Mouse (Mus musculus): ENCODE measurements around the gene Fam19a2.

The Fam19a2 gene

GRCm38 (mm10) chr10:123567677-123568076 lies 303.9 kb downstream of the Fam19a2 start:
- no peak for DNase-seq (ENCODE audit: low spot score in 2 of 2)

GRCm38 (mm10) chr10:123570616-123571188 lies 306.9 kb downstream of the Fam19a2 start:
- DNase-seq (ENCODE audit: low spot score in 2 of 2): no peak

- no peak for DNase-seq (ENCODE audit: low spot score in 2 of 2)
These were observed 308.7 kb downstream of the Fam19a2 start for GRCm38 (mm10) chr10:123572342-123573070.

- DNase-seq (ENCODE audit: low spot score in 2 of 2): no peak
These were observed 314.0 kb downstream of the Fam19a2 start for GRCm38 (mm10) chr10:123577823-123578222.

GRCm38 (mm10) chr10:123579012-123579411 lies 315.2 kb downstream of the Fam19a2 start:
- no peak for DNase-seq (ENCODE audit: low spot score in 2 of 2)

GRCm38 (mm10) chr10:123595043-123595442 lies 331.2 kb downstream of the Fam19a2 start:
- DNase-seq (ENCODE audit: low spot score in 2 of 2): no peak

- DNase-seq (ENCODE audit: low spot score in 2 of 2): no peak
These were observed 333.3 kb downstream of the Fam19a2 start for GRCm38 (mm10) chr10:123597059-123597458.

GRCm38 (mm10) chr10:123605671-123606070 lies 341.9 kb downstream of the Fam19a2 start:
- DNase-seq (ENCODE audit: low spot score in 2 of 2): no peak

DNA sequence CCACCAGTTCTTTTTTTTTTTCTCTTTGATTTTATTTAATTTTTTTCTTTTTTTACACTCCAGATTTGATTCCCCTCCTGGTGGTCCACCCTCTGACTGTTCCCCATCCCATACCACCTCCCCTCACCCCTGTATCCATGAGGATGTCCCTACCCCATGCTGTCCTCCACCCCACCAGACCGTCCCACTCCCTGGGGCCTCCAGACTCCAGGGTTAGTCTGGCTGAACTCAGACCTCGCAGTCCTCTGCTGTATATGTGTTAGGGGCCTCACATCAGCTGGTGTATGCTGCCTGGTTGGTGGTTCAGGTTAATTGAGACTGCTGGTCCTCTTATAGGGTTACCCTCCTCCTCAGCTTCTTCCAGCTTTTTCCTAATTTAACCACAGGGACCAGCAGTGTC lies 362.9 kb downstream of the Fam19a2 start:
- no peak for DNase-seq (ENCODE audit: low spot score in 2 of 2)

DNA sequence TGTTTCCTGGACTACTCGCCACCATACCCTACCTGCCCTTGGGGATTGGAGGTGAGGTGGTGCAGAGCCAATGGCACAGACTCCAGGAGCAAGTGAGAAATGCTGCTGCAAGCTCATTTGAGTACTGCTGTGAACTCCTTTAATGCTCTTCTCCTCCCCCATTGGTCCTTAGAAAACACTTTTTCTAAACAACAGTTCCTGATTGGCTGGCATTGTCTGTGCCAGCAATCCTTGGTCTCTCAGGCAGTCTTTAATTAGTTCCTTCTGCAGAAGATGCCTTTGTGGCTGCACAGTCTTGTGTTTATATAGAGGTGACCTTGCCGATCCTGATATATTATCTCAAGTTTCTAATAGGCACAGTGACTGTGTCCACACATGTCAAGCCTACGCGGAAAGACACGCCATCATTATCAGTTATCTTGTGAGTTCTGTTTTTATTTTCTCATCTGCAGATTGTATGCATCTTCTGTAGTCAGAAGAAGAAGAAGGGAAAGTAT lies 365.5 kb downstream of the Fam19a2 start:
- no peak for DNase-seq (ENCODE audit: low spot score in 2 of 2)

DNA sequence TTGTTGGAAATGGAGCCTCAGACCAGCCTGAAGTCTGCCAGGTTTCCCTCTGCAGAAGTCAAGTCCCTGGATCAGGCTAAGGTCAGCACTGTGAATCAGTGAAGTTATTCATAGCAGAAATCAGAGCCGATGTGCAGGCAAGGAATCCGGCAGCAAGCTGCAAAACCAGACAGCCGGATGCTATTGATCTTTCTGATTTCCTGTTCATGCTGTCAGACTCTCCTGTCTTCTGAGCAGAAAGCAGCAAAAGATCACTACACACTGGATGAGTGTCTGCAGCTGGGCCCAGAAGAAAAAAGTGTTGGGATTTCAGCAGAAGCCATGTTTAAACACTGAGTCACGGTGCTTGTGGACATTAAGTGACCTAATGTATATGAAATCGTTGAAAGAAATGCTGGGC lies 368.2 kb downstream of the Fam19a2 start:
- no peak for DNase-seq (ENCODE audit: low spot score in 2 of 2)

DNA sequence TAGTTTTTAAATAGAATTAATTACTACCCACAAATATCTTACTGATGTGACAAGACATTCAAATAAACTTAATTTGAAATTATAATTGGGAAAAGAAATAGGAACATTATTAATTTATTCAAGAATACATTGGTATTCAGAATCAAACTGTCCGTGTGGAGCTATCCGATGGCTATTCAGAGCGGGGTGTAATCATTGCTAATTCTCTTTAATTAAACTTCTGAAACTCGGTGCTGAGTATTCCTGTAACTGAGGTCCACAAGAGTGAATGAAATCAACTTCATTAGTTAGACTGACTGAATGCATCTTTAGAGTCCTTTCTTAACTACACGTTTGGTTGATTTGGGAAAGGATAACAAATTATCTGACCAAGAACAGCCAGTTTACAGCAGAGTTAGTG lies 372.9 kb downstream of the Fam19a2 start:
- no peak for DNase-seq (ENCODE audit: low spot score in 2 of 2)

GRCm38 (mm10) chr10:123637496-123637895 lies 373.7 kb downstream of the Fam19a2 start:
- no peak for DNase-seq (ENCODE audit: low spot score in 2 of 2)

GRCm38 (mm10) chr10:123645568-123645967 lies 381.8 kb downstream of the Fam19a2 start:
- DNase-seq (ENCODE audit: low spot score in 2 of 2): no peak

- DNase-seq (ENCODE audit: low spot score in 2 of 2): no peak
These were observed 407.4 kb downstream of the Fam19a2 start for GRCm38 (mm10) chr10:123671208-123671607.

DNA sequence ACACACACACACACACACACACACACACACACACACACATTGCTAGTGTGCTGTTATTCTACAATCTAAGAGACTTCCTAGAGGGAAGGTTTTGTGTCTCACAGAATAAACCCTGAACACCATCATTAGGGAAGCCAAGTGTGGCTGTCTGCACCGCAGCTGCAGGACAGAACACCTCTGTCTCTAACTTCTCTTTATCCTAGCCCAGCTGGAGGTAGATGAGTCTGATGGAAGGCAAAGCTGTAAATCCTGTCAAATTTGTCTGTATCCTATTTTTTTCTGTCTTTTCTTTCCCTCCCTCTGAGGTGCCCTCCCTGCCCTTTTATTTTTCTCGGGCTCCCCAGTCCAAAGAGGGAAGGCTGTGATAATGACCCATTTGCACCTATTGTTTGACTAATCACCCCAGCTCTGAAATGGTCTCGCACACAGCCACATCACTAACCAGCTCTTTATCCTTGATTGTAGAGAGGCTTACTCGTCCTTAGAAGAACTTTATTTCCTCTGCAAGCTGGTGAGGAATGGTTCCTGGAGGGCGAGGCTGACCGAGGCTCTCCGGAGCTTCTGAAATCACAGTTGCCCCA lies 414.6 kb downstream of the Fam19a2 start:
- no peak for DNase-seq (ENCODE audit: low spot score in 2 of 2)

- no peak for DNase-seq (ENCODE audit: low spot score in 2 of 2)
These were observed 419.0 kb downstream of the Fam19a2 start for GRCm38 (mm10) chr10:123682718-123683255.

GRCm38 (mm10) chr10:123692186-123692925 lies 428.6 kb downstream of the Fam19a2 start:
- no peak for DNase-seq (ENCODE audit: low spot score in 2 of 2)

- DNase-seq (ENCODE audit: low spot score in 2 of 2): no peak
These were observed 429.1 kb downstream of the Fam19a2 start for GRCm38 (mm10) chr10:123692926-123693224.

- no peak for DNase-seq (ENCODE audit: low spot score in 2 of 2)
These were observed 438.8 kb downstream of the Fam19a2 start for GRCm38 (mm10) chr10:123702595-123702994.

- DNase-seq (ENCODE audit: low spot score in 2 of 2): no peak
These were observed 443.2 kb downstream of the Fam19a2 start for GRCm38 (mm10) chr10:123707026-123707425.

- no peak for DNase-seq (ENCODE audit: low spot score in 2 of 2)
These were observed 446.9 kb downstream of the Fam19a2 start for GRCm38 (mm10) chr10:123710738-123711137.
